Mouse (Mus musculus) cerebellum, adult 2 months (tissue): ENCODE measurements around the gene Dnase1l1.

Source experiments
- CTCF ChIP-seq: fragments of 200-500 bp; IDR thresholded peaks from 2 replicates; pipeline ENCODE4 v1.5.1; 2011; ENCODE audit warnings: low read depth, mild to moderate bottlenecking, control low read depth, low read length, moderate library complexity, borderline replicate concordance; ENCODE audit not compliant: insufficient read depth
- POLR2A ChIP-seq: fragments of 200-500 bp; IDR thresholded peaks from 2 replicates; pipeline ENCODE4 v1.6.1; 2011; ENCODE audit warnings: low read length, control low read depth, borderline replicate concordance; ENCODE audit not compliant: insufficient read depth

DNA sequence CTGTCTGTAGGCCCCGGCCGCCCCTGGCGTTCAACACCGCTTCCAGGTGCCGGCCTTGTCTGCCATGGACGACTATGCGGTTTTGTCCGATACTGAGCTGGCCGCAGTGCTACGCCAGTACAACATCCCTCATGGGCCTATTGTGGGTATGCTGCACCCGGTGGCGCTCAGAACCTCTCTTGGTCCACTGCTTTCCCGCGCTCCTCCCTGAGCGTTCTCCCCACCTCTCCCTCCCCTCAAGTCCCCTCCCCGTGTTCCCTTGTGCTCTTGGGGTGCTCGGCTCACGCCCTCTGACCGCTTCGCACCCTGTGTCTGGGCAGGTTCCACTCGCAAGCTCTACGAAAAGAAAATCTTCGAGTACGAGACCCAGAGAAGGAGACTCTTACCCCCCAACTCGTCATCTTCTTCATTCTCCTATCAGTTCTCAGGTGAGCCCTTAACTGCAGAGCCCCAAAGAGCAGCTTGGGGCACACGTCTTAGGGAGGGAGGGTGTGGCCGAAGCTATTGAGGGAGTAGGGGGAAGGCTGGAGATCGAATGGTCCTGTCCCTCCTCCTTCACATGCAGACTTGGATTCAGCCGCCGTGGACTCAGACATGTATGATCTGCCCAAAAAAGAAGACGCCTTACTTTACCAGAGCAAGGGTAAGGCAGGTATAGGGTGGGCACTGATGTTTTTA, 27.1 kb downstream of the Dnase1l1 start:
- no peak for TF ChIP-seq CTCF
- TF ChIP-seq POLR2A, result no peak
